Mouse (Mus musculus) G1E (cell line): Measurements from ENCODE around the gene Gm2a.

ENCODE experiments used
- CTCF ChIP-seq: IDR thresholded peaks from 2 replicates; pipeline ENCODE4 v1.5.1; 2012; ENCODE audit warnings: low read depth, low read length, inconsistent platforms, mixed read lengths
- POLR2AphosphoS5 ChIP-seq: IDR thresholded peaks from 2 replicates; pipeline ENCODE4 v1.6.1; 2012; ENCODE audit warnings: low read depth, low read length, inconsistent platforms; ENCODE audit not compliant: insufficient replicate concordance

DNA sequence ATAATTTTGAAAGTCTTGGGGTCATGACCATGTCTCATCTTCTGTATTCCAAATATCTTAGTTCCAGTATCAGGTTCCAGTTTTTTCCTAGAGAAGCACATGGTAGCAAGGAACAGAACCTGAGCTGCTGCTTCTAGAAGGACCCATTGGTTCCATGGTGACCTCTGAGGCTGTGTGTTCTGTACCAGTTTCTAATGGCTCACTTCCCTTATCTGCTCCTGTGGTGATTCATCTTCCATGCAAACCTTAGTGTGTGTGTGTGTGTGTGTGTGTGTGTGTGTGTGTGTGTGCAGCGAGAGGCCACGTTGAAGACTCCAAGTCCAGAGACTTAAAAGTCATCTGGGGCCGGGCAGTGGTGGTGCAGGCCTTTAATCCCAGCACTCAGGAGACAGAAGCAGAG, 18.1 kb downstream of the Gm2a start:
- no peak for TF ChIP-seq CTCF
- no peak for TF ChIP-seq POLR2AphosphoS5
